In genomic region chr11:75168590-75169361, GRCm38 (mm10) we compare ENCODE assay signal across 8 mouse cellular contexts. TPM values are rescaled to one million over a fixed set of nuclear protein-coding genes. Genes with fewer than 3 reads are reported as not detected.
DNase-seq lines count a peak whose midpoint lies in the region; ATAC-seq lines count a peak whose summit lies in the region.

No protein-coding gene starts in this region.

- under 1% methylated on average over 83 of the region's 83 CpGs for WGBS in limb, embryonic 12.5 days
- WGBS in midbrain, embryonic 13.5 days = under 1% methylated on average over 81 of the region's 83 CpGs

- peaks cover 79% of the 10 kb centered on the region for H3K4me1 ChIP-seq in limb, embryonic 12.5 days (replicated peaks)
- peaks cover 79% of the 10 kb centered on the region for H3K4me1 ChIP-seq in midbrain, embryonic 13.5 days (replicated peaks)

- H3K4me3 ChIP-seq in limb, embryonic 12.5 days (replicated peaks) = peak overlapping the region; percentile 73
- peak overlapping the region; percentile 48 for H3K4me3 ChIP-seq in midbrain, embryonic 13.5 days (replicated peaks)

- peak overlapping the region; percentile 88 for H3K27ac ChIP-seq in limb, embryonic 12.5 days
- no peak overlapping the region for H3K27ac ChIP-seq in midbrain, embryonic 13.5 days

- DNase-seq in cerebellum, adult 11 months = peak; percentile 78
- DNase-seq in cerebellum, postnatal 25 days = peak; percentile 84 to 90
- DNase-seq in gastrocnemius, postnatal 36 days = peak; percentile 86 to 87
- DNase-seq in spleen, postnatal 10 days (ENCODE audit: low spot score in 2 of 2) = peak; percentile 74 to 85

- H3K9me3 ChIP-seq in limb, embryonic 12.5 days = no peaks in the 10 kb centered on the region
- no peaks in the 10 kb centered on the region for H3K9me3 ChIP-seq in midbrain, embryonic 13.5 days

- ATAC-seq in cerebellum, adult (ENCODE audit: insufficient number of reproducible peaks, low FRiP score, low TSS enrichment) = no peak
- ATAC-seq in inflammation-experienced regulatory T-cells, adult 6 months = peak; percentile 20
- ATAC-seq in limb, embryonic 12.5 days (ENCODE audit: insufficient number of reproducible peaks, insufficient read depth, low FRiP score, low TSS enrichment, low read depth) = peak; percentile 35
- ATAC-seq in midbrain, embryonic 13.5 days = peak; percentile 25; the same call in 1 of the 2 replicates

- H3K27me3 ChIP-seq in limb, embryonic 12.5 days = peaks cover 99% of the 10 kb centered on the region
- H3K27me3 ChIP-seq in midbrain, embryonic 13.5 days = peaks cover 89% of the 10 kb centered on the region

- H3K9ac ChIP-seq in limb, embryonic 12.5 days (replicated peaks) = peak overlapping the region; percentile 82
- peak overlapping the region; percentile 62 for H3K9ac ChIP-seq in midbrain, embryonic 13.5 days (replicated peaks)

- intact Hi-C loops in gastrocnemius, postnatal 36 days (cut with DNase I) = loop anchor here (1.0 kb wide), 1 partner anchor 187 kb away; no protein-coding TSS in a partner anchor

- peaks cover 36% of the 10 kb centered on the region for H3K36me3 ChIP-seq in limb, embryonic 12.5 days
- H3K36me3 ChIP-seq in midbrain, embryonic 13.5 days = no peaks in the 10 kb centered on the region

- H3K4me2 ChIP-seq in limb, embryonic 12.5 days = peak overlapping the region; percentile 91
- H3K4me2 ChIP-seq in midbrain, embryonic 13.5 days (replicated peaks) = peak overlapping the region; percentile 75

RNA-seq across cellular contexts. Expression of gene Hic1, which starts 0.5 kb away (rescaled TPM):
- total RNA-seq in gastrocnemius, postnatal 36 days (2021) = 1 to 10 TPM; 5.1 to 7.2 TPM
- polyA plus RNA-seq in inflammation-experienced regulatory T-cells, adult 6 months (2017; shearing (Covaris generic)) = under 1 TPM; 0.21 to 0.50 (median 0.38) TPM
- polyA plus RNA-seq in limb, embryonic 12.5 days (2016; fragmentation: Nextera tagmentation; extraction: Ambion mirVana) = 30.3 and 35.5 TPM in 2 replicates
- 1.2 and 2.4 TPM in 2 replicates for polyA plus RNA-seq in midbrain, embryonic 13.5 days (2015; fragmentation: Nextera tagmentation; extraction: Ambion mirVana)

RNA-seq across cellular contexts. Expression of gene Ovca2, which starts 9.9 kb away (rescaled TPM):
- total RNA-seq in gastrocnemius, postnatal 36 days (2021) = 1 to 10 TPM; 2.4 to 3.0 TPM
- polyA plus RNA-seq in inflammation-experienced regulatory T-cells, adult 6 months (2017; shearing (Covaris generic)) = 10 to 100 TPM; 27.9 to 36.4 (median 32.7) TPM
- polyA plus RNA-seq in limb, embryonic 12.5 days (2016; fragmentation: Nextera tagmentation; extraction: Ambion mirVana) = 29.6 and 31.0 TPM in 2 replicates
- 19.8 and 22.4 TPM in 2 replicates for polyA plus RNA-seq in midbrain, embryonic 13.5 days (2015; fragmentation: Nextera tagmentation; extraction: Ambion mirVana)

RNA-seq across cellular contexts. Expression of gene Dph1, which starts 22.3 kb away (rescaled TPM):
- 1 to 10 TPM; 4.9 to 5.2 TPM for total RNA-seq in gastrocnemius, postnatal 36 days (2021)
- 10 to 100 TPM in 2 of 3 experiments, 1 to 10 TPM in 1; 4.0 to 15.3 (median 11.7) TPM for polyA plus RNA-seq in inflammation-experienced regulatory T-cells, adult 6 months (2017; shearing (Covaris generic))
- 24.0 and 25.5 TPM in 2 replicates for polyA plus RNA-seq in limb, embryonic 12.5 days (2016; fragmentation: Nextera tagmentation; extraction: Ambion mirVana)
- polyA plus RNA-seq in midbrain, embryonic 13.5 days (2015; fragmentation: Nextera tagmentation; extraction: Ambion mirVana) = 14.9 and 15.4 TPM in 2 replicates

RNA-seq across cellular contexts. Expression of gene Rtn4rl1, which starts 24.8 kb away (rescaled TPM):
- 1 to 10 TPM; 1.0 TPM for total RNA-seq in gastrocnemius, postnatal 36 days (2021)
- polyA plus RNA-seq in inflammation-experienced regulatory T-cells, adult 6 months (2017; shearing (Covaris generic)) = 1 to 10 TPM; 1.3 to 2.5 (median 2.2) TPM
- polyA plus RNA-seq in limb, embryonic 12.5 days (2016; fragmentation: Nextera tagmentation; extraction: Ambion mirVana) = 1.5 and 2.1 TPM in 2 replicates
- polyA plus RNA-seq in midbrain, embryonic 13.5 days (2015; fragmentation: Nextera tagmentation; extraction: Ambion mirVana) = 12.4 and 12.7 TPM in 2 replicates
